Mouse (Mus musculus): Measurements from ENCODE around the gene Lins1. TPM values are rescaled to one million over a fixed set of nuclear protein-coding genes. Genes with fewer than 3 reads are reported as not detected.

Lins1 gene
- polyA plus RNA-seq, 1 experiment from 2014 or later, result 21.9 TPM

Other genes starting within 250 kb of the Lins1 start
- gene Asb7, start 293 bp upstream of the Lins1 start, polyA plus RNA-seq (2016; fragmentation: Nextera tagmentation; extraction: Ambion mirVana), result 20.9 and 21.6 TPM in 2 replicates
- 0.98 and 1.1 TPM in 2 replicates for gene Cers3, start 53.6 kb downstream of the Lins1 start, polyA plus RNA-seq (2016; fragmentation: Nextera tagmentation; extraction: Ambion mirVana)
- gene Adamts17, start 149.8 kb downstream of the Lins1 start, polyA plus RNA-seq (2016; fragmentation: Nextera tagmentation; extraction: Ambion mirVana), result 1.4 and 2.2 TPM in 2 replicates

Data from midbrain, embryonic 12.5 days (tissue).